Mouse (Mus musculus) B cell, adult 2 months (primary cell): Measurements from ENCODE around the gene Olfr24.
"Not testable (repeated sequence)": the region's sequence is repeated elsewhere in the genome, so short reads cannot be mapped to it uniquely, and the experiment has no call there.

Source experiments
- DNase-seq, 2 experiments: peaks; one replicate each; pipeline ENCODE4 v3.0.0; 2022

Olfr24 gene

GRCm38 (mm10) chr9:18763896-18764295, at the start of gene Olfr24:
Gene Olfr24, minus strand, starts transcription at chr9:18763996.
- DNase-seq = no peak

- no peak for DNase-seq
Measured at GRCm38 (mm10) chr9:18785316-18785715, 21.5 kb upstream of the Olfr24 start.

GRCm38 (mm10) chr9:18779476-18779875, 15.7 kb upstream of the Olfr24 start:
- DNase-seq = no peak

DNA sequence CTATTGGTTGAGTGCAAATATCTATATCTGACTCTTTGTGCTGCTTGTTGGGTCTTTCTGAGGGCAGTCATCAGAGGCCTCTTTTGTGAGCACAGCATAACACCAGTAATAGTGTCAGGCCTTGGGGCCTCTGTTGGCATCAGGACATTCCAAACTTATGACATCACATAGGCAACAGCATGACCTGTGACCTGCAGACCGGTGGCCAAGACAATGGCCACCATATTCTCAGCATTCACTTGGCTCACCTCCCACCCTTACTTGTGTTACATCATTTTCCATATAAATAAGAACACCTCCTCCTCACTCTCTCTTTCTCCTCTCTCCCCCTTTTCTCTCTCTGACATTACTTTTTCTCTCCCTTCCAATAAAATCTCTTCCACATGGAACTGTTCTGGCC, 15.2 kb upstream of the Olfr24 start:
- no peak for DNase-seq

- no peak for DNase-seq
Measured at GRCm38 (mm10) chr9:18755595-18755994, 8.2 kb downstream of the Olfr24 start.

DNA sequence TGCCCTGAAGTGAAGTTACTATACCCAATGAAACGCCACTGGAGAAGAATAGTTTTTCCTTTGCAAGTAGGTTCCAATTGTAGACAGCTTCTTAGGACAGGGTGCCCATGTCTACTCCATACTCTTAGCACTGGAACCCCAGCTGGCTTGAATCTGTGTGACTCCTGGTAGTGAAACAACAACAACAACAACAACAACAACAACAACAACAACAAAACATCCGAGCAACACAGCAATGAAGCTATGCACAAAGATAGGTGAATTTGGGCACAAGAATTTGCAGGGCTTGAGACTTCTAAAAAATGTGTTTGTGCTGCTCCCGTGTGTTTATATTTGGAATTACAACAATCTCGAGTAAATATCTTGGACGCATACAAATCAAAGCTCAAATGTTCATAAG, 19.2 kb downstream of the Olfr24 start:
- DNase-seq = no peak

- not testable (repeated sequence) for DNase-seq
Measured at GRCm38 (mm10) chr9:18734177-18734576, 29.6 kb downstream of the Olfr24 start.

DNA sequence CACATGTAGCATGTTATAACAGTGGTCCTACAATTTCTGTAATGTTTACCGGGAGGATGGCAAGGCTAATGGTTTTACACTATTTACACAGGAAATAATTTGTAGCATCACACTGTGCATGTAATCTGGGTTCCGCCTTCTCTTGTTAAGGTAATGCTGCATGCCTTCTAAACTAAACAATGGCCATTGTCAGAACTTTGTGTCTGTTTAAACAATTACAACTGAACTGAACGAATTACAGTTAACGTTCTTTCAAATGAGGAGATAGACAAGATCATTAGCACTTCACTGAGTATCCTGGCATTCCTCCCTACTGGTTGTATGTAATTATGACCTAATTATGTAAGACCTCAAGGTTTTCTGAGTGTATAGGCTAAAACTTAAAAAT, 41.1 kb downstream of the Olfr24 start:
- DNase-seq = no peak

- DNase-seq = no peak
Measured at GRCm38 (mm10) chr9:18721931-18722711, 41.7 kb downstream of the Olfr24 start.

GRCm38 (mm10) chr9:18721011-18721410, 42.8 kb downstream of the Olfr24 start:
- no peak for DNase-seq

- DNase-seq = no peak
Measured at GRCm38 (mm10) chr9:18705628-18706027, 58.2 kb downstream of the Olfr24 start.
